8 mouse cellular contexts compared by ENCODE assay signal in the genomic region with DNA sequence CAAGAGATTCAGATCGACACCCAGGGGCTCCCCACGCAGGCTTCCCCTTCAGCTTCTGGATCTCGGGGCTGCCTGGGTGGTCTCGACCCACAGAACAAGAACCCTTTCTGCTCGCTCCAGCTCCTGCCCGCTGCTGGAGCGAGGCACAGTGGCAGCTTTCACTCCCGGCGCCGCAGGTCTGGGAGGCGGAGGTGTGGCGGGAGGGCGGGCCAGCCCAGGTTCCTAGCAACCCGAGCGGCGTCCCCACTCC. TPM values are rescaled to one million over a fixed set of nuclear protein-coding genes. Genes with fewer than 3 reads are reported as not detected.
A peak's percentile ranks its signal among the peaks of the same experiment; 100 is the strongest.
DNase-seq lines count a peak whose midpoint lies in the region; ATAC-seq and TF ChIP-seq lines count a peak whose summit lies in the region.

No protein-coding gene starts in this region.

- no peaks in the 10 kb centered on the region for H3K27me3 ChIP-seq in heart, postnatal 0 days (ENCODE audit: control insufficient read depth, insufficient read depth, low read length)
- H3K27me3 ChIP-seq in lung, embryonic 15.5 days: no peaks in the 10 kb centered on the region
- no peaks in the 10 kb centered on the region for H3K27me3 ChIP-seq in stomach, postnatal 0 days (ENCODE audit: control insufficient read depth, insufficient read depth, low read length)

- WGBS in heart, postnatal 0 days: under 1% methylated on average over 16 of the region's 16 CpGs
- 0% methylated on average over 14 of the region's 16 CpGs for WGBS in lung, embryonic 15.5 days
- WGBS in stomach, postnatal 0 days: 0% methylated on average over 16 of the region's 16 CpGs

- peak overlapping the region; percentile 89 for H3K4me3 ChIP-seq in heart, postnatal 0 days (ENCODE audit: low read depth, low read length)
- peak overlapping the region; percentile 72 for H3K4me3 ChIP-seq in lung, embryonic 15.5 days
- peak overlapping the region; percentile 83 for H3K4me3 ChIP-seq in stomach, postnatal 0 days (ENCODE audit: low read depth, low read length)

- no peaks in the 10 kb centered on the region for H3K36me3 ChIP-seq in heart, postnatal 0 days (replicated peaks; ENCODE audit: control insufficient read depth, insufficient read depth, low read length)
- no peaks in the 10 kb centered on the region for H3K36me3 ChIP-seq in lung, embryonic 15.5 days
- H3K36me3 ChIP-seq in stomach, postnatal 0 days (ENCODE audit: control insufficient read depth, insufficient read depth, low read length): no peaks in the 10 kb centered on the region

- intact Hi-C loops in left cerebral cortex, postnatal 10 days (cut with DNase I): loop anchor here (5.0 kb wide), 1 partner anchor 36 kb away; no protein-coding TSS in a partner anchor

- ATAC-seq in heart, postnatal 0 days (ENCODE audit: insufficient read depth, low read depth): peak; percentile 59; the same call in 1 of the 2 replicates
- no peak; the same call in 1 of the 2 replicates for ATAC-seq in lung, embryonic 15.5 days (ENCODE audit: borderline replicate concordance, extremely low read depth, low FRiP score, low TSS enrichment)
- ATAC-seq in stomach, postnatal 0 days (ENCODE audit: low FRiP score, low TSS enrichment): peak; percentile 74

- no peaks in the 10 kb centered on the region for H3K9me3 ChIP-seq in heart, postnatal 0 days (replicated peaks; ENCODE audit: control insufficient read depth, low read length)
- no peaks in the 10 kb centered on the region for H3K9me3 ChIP-seq in lung, embryonic 15.5 days
- no peaks in the 10 kb centered on the region for H3K9me3 ChIP-seq in stomach, postnatal 0 days (ENCODE audit: control insufficient read depth, low read length)

- TF ChIP-seq EP300 in heart, postnatal 0 days (IDR thresholded peaks at IDR 0.05; ENCODE audit: low read depth): no peak
- TF ChIP-seq EP300 in stomach, postnatal 0 days (optimal IDR thresholded peaks at IDR 0.05): no peak

- no peak for TF ChIP-seq CTCF in heart, postnatal 0 days (IDR thresholded peaks at IDR 0.05; ENCODE audit: low read depth)
- TF ChIP-seq CTCF in stomach, postnatal 0 days (IDR thresholded peaks at IDR 0.05; ENCODE audit: low read depth): no peak

- H3K27ac ChIP-seq in heart, postnatal 0 days (ENCODE audit: low read depth): peak overlapping the region; percentile 92
- peak overlapping the region; percentile 92 for H3K27ac ChIP-seq in lung, embryonic 15.5 days
- peak overlapping the region; percentile 94 for H3K27ac ChIP-seq in stomach, postnatal 0 days (replicated peaks)

- peak overlapping the region; percentile 96 for H3K4me2 ChIP-seq in heart, postnatal 0 days (ENCODE audit: low read depth, low read length)
- H3K4me2 ChIP-seq in lung, embryonic 15.5 days: peak overlapping the region; percentile 95
- peak overlapping the region; percentile 96 for H3K4me2 ChIP-seq in stomach, postnatal 0 days (replicated peaks; ENCODE audit: low read depth)

- H3K4me1 ChIP-seq in heart, postnatal 0 days (ENCODE audit: control insufficient read depth, insufficient read depth): peaks cover 9% of the 10 kb centered on the region; the same call in 1 of the 2 replicates
- H3K4me1 ChIP-seq in lung, embryonic 15.5 days: peaks cover 32% of the 10 kb centered on the region
- peaks cover 3% of the 10 kb centered on the region; the same call in 1 of the 2 replicates for H3K4me1 ChIP-seq in stomach, postnatal 0 days (replicated peaks; ENCODE audit: control insufficient read depth, insufficient read depth)

- peak overlapping the region; percentile 91 for H3K9ac ChIP-seq in heart, postnatal 0 days (replicated peaks; ENCODE audit: low read depth, low read length)
- peak overlapping the region; percentile 84 for H3K9ac ChIP-seq in lung, embryonic 15.5 days
- H3K9ac ChIP-seq in stomach, postnatal 0 days (ENCODE audit: low read length): peak overlapping the region; percentile 92

- peak; percentile 64 for DNase-seq in adrenal gland, postnatal 14 days
- DNase-seq in adrenal gland, postnatal 36 days: no peak
- DNase-seq in ovary, postnatal 10 days (ENCODE audit: low spot score): peak; percentile 18
- no peak for DNase-seq in ovary, postnatal 36 days (ENCODE audit: low spot score)
- DNase-seq in heart, postnatal 0 days (ENCODE audit: low spot score): peak; percentile 9
- peak; percentile 80 for DNase-seq in stomach, postnatal 0 days (ENCODE audit: low spot score)
- DNase-seq in left cerebral cortex, postnatal 10 days (ENCODE audit: extremely low spot score in 1 of 2, low spot score in 2 of 2): no peak

RNA-seq across cellular contexts. Expression of gene Nin, which starts 2.5 kb away (rescaled TPM):
- total RNA-seq in adrenal gland, postnatal 14 days (2021): 36.5 and 42.6 TPM in 2 replicates
- 10 to 100 TPM; 31.2 to 39.4 TPM for total RNA-seq in adrenal gland, postnatal 36 days (2021)
- total RNA-seq in heart, postnatal 0 days (2014; rRNA removed; ENCODE audit: low replicate concordance): 9.8 and 15.3 TPM in 2 replicates
- polyA plus RNA-seq in heart, postnatal 0 days (2015; fragmentation: Nextera tagmentation; extraction: Ambion mirVana): 4.3 and 5.1 TPM in 2 replicates
- polyA plus RNA-seq in lung, embryonic 15.5 days (2015; fragmentation: Nextera tagmentation; extraction: Ambion mirVana): 13.1 and 14.6 TPM in 2 replicates
- 2.8 and 3.6 TPM in 2 replicates for polyA plus RNA-seq in stomach, postnatal 0 days (2015; fragmentation: Nextera tagmentation; extraction: Ambion mirVana)
- total RNA-seq in left cerebral cortex, postnatal 10 days (2021): 10 to 100 TPM; 49.2 to 51.8 TPM

RNA-seq across cellular contexts. Expression of gene Abhd12b, which starts 42.9 kb away (rescaled TPM):
- total RNA-seq in adrenal gland, postnatal 14 days (2021): not detected in 2 replicates
- not detected for total RNA-seq in adrenal gland, postnatal 36 days (2021)
- not detected in 2 replicates for total RNA-seq in heart, postnatal 0 days (2014; rRNA removed; ENCODE audit: low replicate concordance)
- not detected in 2 replicates for polyA plus RNA-seq in heart, postnatal 0 days (2015; fragmentation: Nextera tagmentation; extraction: Ambion mirVana)
- polyA plus RNA-seq in lung, embryonic 15.5 days (2015; fragmentation: Nextera tagmentation; extraction: Ambion mirVana): 0.11 TPM in 1 of 2 replicates, not detected in the other
- polyA plus RNA-seq in stomach, postnatal 0 days (2015; fragmentation: Nextera tagmentation; extraction: Ambion mirVana): 1.6 and 2.1 TPM in 2 replicates
- total RNA-seq in left cerebral cortex, postnatal 10 days (2021): not detected

Comparison
In these comparisons a context has a peak if more than half of its experiments do, and no peak if none do; other contexts are left out.
1. DNase-seq: peak in adrenal gland, postnatal 14 days (single experiment), ovary, postnatal 10 days (single experiment), heart, postnatal 0 days (single experiment) and stomach, postnatal 0 days (single experiment); none in adrenal gland, postnatal 36 days (0 of 2), ovary, postnatal 36 days (single experiment) and left cerebral cortex, postnatal 10 days (0 of 2).
2. Peak in every context shown above with its lines, with median percentiles within 50 percentile points of each other: H3K27ac ChIP-seq, H3K4me2 ChIP-seq, H3K4me3 ChIP-seq and H3K9ac ChIP-seq.